Mouse (Mus musculus) heart, adult 2 months (tissue): Measurements from ENCODE around the gene Cnfn. TPM values are rescaled to one million over a fixed set of nuclear protein-coding genes. Genes with fewer than 3 reads are reported as not detected.

ENCODE experiments used
- DNase-seq, 2 experiments: peaks; one replicate each; pipeline ENCODE4 v3.0.0; 2021
- H3K27ac ChIP-seq: fragments of 200-600 bp; 2 replicates; pipeline ENCODE4 v1.8.1; 2022
- H3K27me3 ChIP-seq: fragments of 200-500 bp; 2 replicates; pipeline ENCODE4 v1.6.1; 2012; ENCODE audit warnings: mild to moderate bottlenecking, low read length, inconsistent platforms, mixed read lengths; ENCODE audit not compliant: control insufficient read depth, insufficient read depth
- H3K36me3 ChIP-seq: fragments of 200-500 bp; 2 replicates; pipeline ENCODE4 v1.6.1; 2012; ENCODE audit warnings: low read length, inconsistent platforms; ENCODE audit not compliant: control insufficient read depth, insufficient read depth
- H3K4me1 ChIP-seq: fragments of 200-500 bp; 2 replicates; pipeline ENCODE4 v1.6.1; 2011; ENCODE audit warnings: low read length; ENCODE audit not compliant: control insufficient read depth, insufficient read depth
- H3K4me3 ChIP-seq: fragments of 200-600 bp; 2 replicates; pipeline ENCODE4 v1.8.1; 2022
- H3K79me2 ChIP-seq: fragments of 200-500 bp; replicated peaks from 2 replicates; pipeline ENCODE4 v1.6.1; 2012; ENCODE audit warnings: mild to moderate bottlenecking, inconsistent platforms, low read length, moderate library complexity, mixed read lengths; ENCODE audit not compliant: control insufficient read depth, insufficient read depth
- H3K9ac ChIP-seq: fragments of 200-500 bp; 2 replicates; pipeline ENCODE4 v1.6.1; 2012; ENCODE audit warnings: low read depth, mild to moderate bottlenecking, control low read depth, inconsistent platforms, low read length, mixed read lengths
- CTCF ChIP-seq: fragments of 200-600 bp; IDR thresholded peaks from 2 replicates; pipeline ENCODE4 v1.8.1; 2022; ENCODE audit warnings: antibody characterized with exemption, mild to moderate bottlenecking, moderate library complexity
- EP300 ChIP-seq: fragments of 200-500 bp; IDR thresholded peaks from 2 replicates; pipeline ENCODE4 v1.6.1; 2011; ENCODE audit warnings: low read depth, low read length, control low read depth; ENCODE audit not compliant: insufficient read depth
- POLR2A ChIP-seq: fragments of 200-500 bp; IDR thresholded peaks from 2 replicates; pipeline ENCODE4 v1.6.1; 2011; ENCODE audit warnings: mild to moderate bottlenecking, low read depth, low read length, control low read depth; ENCODE audit not compliant: insufficient read depth
- WGBS: fragments of 180-500 bp; shearing (Covaris S2); methylation state at CpG from one replicate; pipeline ENCODE4 v1.1.7; 2018; 5-methylcytosine and 5-hydroxymethylcytosine counted together
- intact Hi-C: fragments of 180-260 bp; cut with DNase I; formaldehyde crosslinking; loops from one replicate; pipeline ENCODE4 v1.15.1; 2025
- polyA plus RNA-seq: library from polyadenylated mRNA; depleted of rRNA; stranded (reverse); fragments of >200 nt; gene quantifications from 2 replicates; pipeline ENCODE4 v1.2.3, GENCODE M21; 2012
- total RNA-seq, 2 experiments: library from RNA; stranded (reverse); gene quantifications; 2 replicates each; pipeline ENCODE4 v1.2.3; 2021

Cnfn gene
- total and polyA plus RNA-seq, 3 experiments, result not detected

GRCm38 (mm10) chr7:25398610-25399009 lies 29.1 kb upstream of the Cnfn start, which contains the start of gene Lipe:
Lipe (minus strand) TSS chr7:25398710.
- intact Hi-C loops, result loop anchor here (5.0 kb wide), 2 partner anchors 81 to 151 kb away; partner anchors contain the start of gene Megf8
- WGBS, result 93% methylated on average over 1 of the region's 1 CpGs
- Histone ChIP-seq H3K27ac (no peak within 1 kb of the TSS), H3K36me3 (0 out of 2 replicates have a peak, but pooled peaks cover 3% of the 10 kb centered on the region), H3K27me3 (no peaks in the 10 kb centered on the region), H3K4me1 (peaks cover 7% of the 10 kb centered on the region), H3K4me3 (no peak within 1 kb of the TSS), H3K79me2 (0 out of 2 replicates have a peak, but pooled peaks cover 2% of the 10 kb centered on the region), H3K9ac (no peak within 1 kb of the TSS)
- TF ChIP-seq POLR2A (no peak), EP300 (no peak), CTCF (no peak)
- DNase-seq, result no peak

- Histone ChIP-seq H3K9ac (no peak overlapping the region), H3K27ac (peak overlapping the region; percentile 82)
Observed at GRCm38 (mm10) chr7:25396621-25397020, 27.1 kb upstream of the Cnfn start.

GRCm38 (mm10) chr7:25395558-25396521 lies 26.3 kb upstream of the Cnfn start:
- H3K36me3 ChIP-seq, result 0 out of 2 replicates have a peak, but pooled peaks cover 3% of the 10 kb centered on the region
- peak overlapping the region; percentile 89 for H3K9ac ChIP-seq
- H3K4me1 ChIP-seq, result peaks cover 11% of the 10 kb centered on the region
- H3K79me2 ChIP-seq, result peaks cover 5% of the 10 kb centered on the region; the same call in 1 of the 2 replicates
- 5% methylated on average over 51 of the region's 52 CpGs for WGBS
- peak overlapping the region; percentile 68 for H3K4me3 ChIP-seq
- peak; percentile 96 for DNase-seq
- H3K27ac ChIP-seq, result peak overlapping the region; percentile 82
- TF ChIP-seq CTCF (no peak), EP300 (no peak), POLR2A (peak; percentile 37; the same call in 1 of the 2 replicates)
- intact Hi-C loops, result loop anchor here (2.0 to 5.0 kb wide), 3 partner anchors 17 to 149 kb away; partner anchors contain the start of gene Megf8
- H3K27me3 ChIP-seq, result no peaks in the 10 kb centered on the region

More at GRCm38 (mm10) chr7:25396621-25397020, 27.1 kb upstream of the Cnfn start:
- WGBS, result 92% methylated on average over 14 of the region's 14 CpGs
- intact Hi-C loops, result loop anchor here (5.0 kb wide), 2 partner anchors 79 to 149 kb away; partner anchors contain the start of gene Megf8
- H3K79me2 ChIP-seq, result peaks cover 5% of the 10 kb centered on the region; the same call in 1 of the 2 replicates
- 0 out of 2 replicates have a peak, but pooled peaks cover 3% of the 10 kb centered on the region for H3K36me3 ChIP-seq
- peak overlapping the region; percentile 36; the same call in 1 of the 2 replicates for H3K4me3 ChIP-seq
- no peaks in the 10 kb centered on the region for H3K27me3 ChIP-seq
- no peak for TF ChIP-seq CTCF
- no peak for TF ChIP-seq EP300
- TF ChIP-seq POLR2A, result no peak
- DNase-seq, result no peak
- peaks cover 9% of the 10 kb centered on the region for H3K4me1 ChIP-seq

- H3K27ac ChIP-seq, result peak overlapping the region; percentile 82
- intact Hi-C loops, result loop anchor here (2.0 to 5.0 kb wide), 3 partner anchors 16 to 148 kb away; partner anchors contain the start of gene Megf8
Observed at GRCm38 (mm10) chr7:25395186-25395557, 25.6 kb upstream of the Cnfn start.

GRCm38 (mm10) chr7:25394754-25395153 lies 25.2 kb upstream of the Cnfn start:
- intact Hi-C loops, result loop anchor here (2.0 to 5.0 kb wide), 3 partner anchors 16 to 147 kb away; partner anchors contain the start of gene Megf8
- peak overlapping the region; percentile 68 for H3K4me3 ChIP-seq
- 0 out of 2 replicates have a peak, but pooled peaks cover 3% of the 10 kb centered on the region for H3K36me3 ChIP-seq
- H3K4me1 ChIP-seq, result peaks cover 19% of the 10 kb centered on the region
- H3K79me2 ChIP-seq, result peaks cover 5% of the 10 kb centered on the region; the same call in 1 of the 2 replicates
- H3K27me3 ChIP-seq, result no peaks in the 10 kb centered on the region
- TF ChIP-seq POLR2A (no peak), CTCF (no peak), EP300 (no peak)
- H3K9ac ChIP-seq, result peak overlapping the region; percentile 89
- no peak for DNase-seq
- 9% methylated on average over 7 of the region's 7 CpGs for WGBS
- peak overlapping the region; percentile 82 for H3K27ac ChIP-seq

More at GRCm38 (mm10) chr7:25395186-25395557, 25.6 kb upstream of the Cnfn start:
- no peak for DNase-seq
- peak overlapping the region; percentile 68 for H3K4me3 ChIP-seq
- no peaks in the 10 kb centered on the region for H3K27me3 ChIP-seq
- peaks cover 5% of the 10 kb centered on the region; the same call in 1 of the 2 replicates for H3K79me2 ChIP-seq
- TF ChIP-seq POLR2A (no peak), EP300 (no peak), CTCF (no peak)
- H3K36me3 ChIP-seq, result 0 out of 2 replicates have a peak, but pooled peaks cover 3% of the 10 kb centered on the region
- H3K9ac ChIP-seq, result peak overlapping the region; percentile 89
- peaks cover 18% of the 10 kb centered on the region for H3K4me1 ChIP-seq
- 2% methylated on average over 22 of the region's 22 CpGs for WGBS
